ENCODE assay signal across 13 mouse cellular contexts in the genomic region with DNA sequence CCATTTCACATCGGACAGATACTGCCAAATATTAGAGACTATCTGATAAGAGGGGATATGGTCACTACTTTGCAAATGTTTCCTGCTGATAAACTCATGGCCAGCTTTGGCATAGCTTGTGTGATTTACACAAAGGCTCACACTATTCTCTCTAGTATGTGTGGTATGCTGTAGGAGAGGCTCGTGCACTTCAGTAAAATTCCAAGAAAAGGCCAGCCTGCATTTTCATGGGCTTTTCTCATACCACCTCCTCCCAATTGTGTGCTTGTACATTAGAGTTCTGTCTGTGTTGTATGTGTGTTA. TPM values are rescaled to one million over a fixed set of nuclear protein-coding genes. Genes with fewer than 3 reads are reported as not detected.
A peak's percentile ranks its signal among the peaks of the same experiment; 100 is the strongest.
DNase-seq lines count a peak whose midpoint lies in the region; ATAC-seq and TF ChIP-seq lines count a peak whose summit lies in the region.
"Had no signal": no experiment of that assay in that cellular context is flagged by ENCODE, and none has a peak within 500 bp of the region (broad histone marks: within the 10 kb centered on the region; RNA-seq: fewer than 3 reads in every experiment).

No protein-coding gene starts in this region.

- no peaks in the 10 kb centered on the region for H3K27me3 ChIP-seq in heart, embryonic 13.5 days (replicated peaks)
- H3K27me3 ChIP-seq in heart, embryonic 10.5 days (ENCODE audit: insufficient read depth, poor library complexity, severe bottlenecking) = no peaks in the 10 kb centered on the region
- H3K27me3 ChIP-seq in kidney, postnatal 0 days (ENCODE audit: insufficient read depth, low read length) = no peaks in the 10 kb centered on the region
- no peaks in the 10 kb centered on the region for H3K27me3 ChIP-seq in forebrain, embryonic 15.5 days
- H3K27me3 ChIP-seq: forebrain, embryonic 12.5 days had no signal

- no peak for DNase-seq in heart, embryonic 10.5 days (ENCODE audit: low spot score)
- DNase-seq in kidney, postnatal 0 days (ENCODE audit: low spot score) = peak; percentile 25
- DNase-seq in kidney, postnatal 14 days = no peak
- DNase-seq in Muller cell, postnatal 12 days (ENCODE audit: inconsistent ontology term) = peak; percentile 43
- DNase-seq: B cell, adult 2 months; cerebellum, adult 8-10 months; thymus, postnatal 36 days had no signal

- H3K9me3 ChIP-seq in heart, embryonic 13.5 days = no peaks in the 10 kb centered on the region
- no peaks in the 10 kb centered on the region for H3K9me3 ChIP-seq in heart, embryonic 10.5 days
- no peaks in the 10 kb centered on the region for H3K9me3 ChIP-seq in kidney, postnatal 0 days (replicated peaks; ENCODE audit: low read length)
- H3K9me3 ChIP-seq in forebrain, embryonic 15.5 days = no peaks in the 10 kb centered on the region
- H3K9me3 ChIP-seq: forebrain, embryonic 12.5 days; hindbrain, embryonic 10.5 days had no signal

- no peak overlapping the region for H3K4me3 ChIP-seq in heart, embryonic 13.5 days
- no peak overlapping the region for H3K4me3 ChIP-seq in heart, embryonic 10.5 days
- H3K4me3 ChIP-seq in kidney, postnatal 0 days (replicated peaks; ENCODE audit: low read depth, low read length) = no peak overlapping the region
- H3K4me3 ChIP-seq in forebrain, embryonic 15.5 days = no peak overlapping the region
- H3K4me3 ChIP-seq: forebrain, embryonic 12.5 days; hindbrain, embryonic 10.5 days had no signal

- no peaks in the 10 kb centered on the region for H3K36me3 ChIP-seq in heart, embryonic 13.5 days
- no peaks in the 10 kb centered on the region for H3K36me3 ChIP-seq in heart, embryonic 10.5 days
- H3K36me3 ChIP-seq in kidney, postnatal 0 days (ENCODE audit: insufficient read depth, low read length) = no peaks in the 10 kb centered on the region
- H3K36me3 ChIP-seq in forebrain, embryonic 15.5 days = no peaks in the 10 kb centered on the region
- H3K36me3 ChIP-seq: forebrain, embryonic 12.5 days; hindbrain, embryonic 10.5 days had no signal

- H3K27ac ChIP-seq in heart, embryonic 13.5 days (replicated peaks) = peak overlapping the region; percentile 16
- no peak overlapping the region for H3K27ac ChIP-seq in heart, embryonic 10.5 days
- H3K27ac ChIP-seq in kidney, postnatal 0 days = peak overlapping the region; percentile 44; the same call in 1 of the 2 replicates
- H3K27ac ChIP-seq in forebrain, embryonic 15.5 days (replicated peaks) = no peak overlapping the region
- H3K27ac ChIP-seq: forebrain, embryonic 12.5 days; hindbrain, embryonic 10.5 days had no signal

- no peak overlapping the region for H3K9ac ChIP-seq in heart, embryonic 13.5 days
- H3K9ac ChIP-seq in kidney, postnatal 0 days (ENCODE audit: low read depth, low read length) = no peak overlapping the region
- no peak overlapping the region for H3K9ac ChIP-seq in forebrain, embryonic 15.5 days (replicated peaks)
- H3K9ac ChIP-seq: forebrain, embryonic 12.5 days had no signal

- ATAC-seq in heart, embryonic 13.5 days (ENCODE audit: extremely low read depth, insufficient number of reproducible peaks, low FRiP score, low TSS enrichment) = no peak
- ATAC-seq in kidney, postnatal 0 days (replicated peaks; ENCODE audit: low FRiP score, low read depth) = no peak
- peak; percentile 5 for ATAC-seq in megakaryocyte progenitor cell, adult 5-6 weeks (replicated peaks; ENCODE audit: poor library complexity)
- no peak for ATAC-seq in forebrain, embryonic 15.5 days (replicated peaks)
- ATAC-seq: midbrain, embryonic 16.5 days had no signal

- no peak for TF ChIP-seq CTCF in kidney, postnatal 0 days (IDR thresholded peaks at IDR 0.05; ENCODE audit: low read depth)

- 25% methylated on average over 2 of the region's 2 CpGs for WGBS in heart, embryonic 13.5 days
- 29% methylated on average over 2 of the region's 2 CpGs for WGBS in heart, embryonic 10.5 days
- WGBS in kidney, postnatal 0 days = 33% methylated on average over 2 of the region's 2 CpGs
- 91% methylated on average over 2 of the region's 2 CpGs for WGBS in forebrain, embryonic 15.5 days

- peaks cover 36% of the 10 kb centered on the region for H3K4me1 ChIP-seq in heart, embryonic 13.5 days
- peaks cover 25% of the 10 kb centered on the region for H3K4me1 ChIP-seq in heart, embryonic 10.5 days
- H3K4me1 ChIP-seq in kidney, postnatal 0 days (replicated peaks; ENCODE audit: insufficient read depth, low read length) = 0 out of 2 replicates have a peak, but pooled peaks cover 8% of the 10 kb centered on the region
- H3K4me1 ChIP-seq in forebrain, embryonic 15.5 days = peaks cover 5% of the 10 kb centered on the region

- no peak overlapping the region for H3K4me2 ChIP-seq in heart, embryonic 13.5 days
- no peak overlapping the region for H3K4me2 ChIP-seq in kidney, postnatal 0 days (ENCODE audit: low read length)
- H3K4me2 ChIP-seq in forebrain, embryonic 15.5 days (replicated peaks) = no peak overlapping the region
- H3K4me2 ChIP-seq: forebrain, embryonic 12.5 days had no signal

RNA-seq across cellular contexts. Expression of a gene that starts 6.8 kb away (rescaled TPM):
- polyA plus RNA-seq in heart, embryonic 13.5 days (2015; fragmentation: Nextera tagmentation; extraction: Ambion mirVana) = 63.9 and 64.2 TPM in 2 replicates
- polyA plus RNA-seq in heart, embryonic 10.5 days (2016; fragmentation: Nextera tagmentation; extraction: Ambion mirVana) = 76.7 and 76.9 TPM in 2 replicates
- 131 and 134 TPM in 2 replicates for polyA plus RNA-seq in kidney, postnatal 0 days (2015; fragmentation: Nextera tagmentation; extraction: Ambion mirVana)
- total RNA-seq in megakaryocyte progenitor cell, adult 5-6 weeks (2015) = 199 and 210 TPM in 2 replicates
- total RNA-seq in megakaryocyte progenitor cell, adult 5-6 weeks (2017) = 128 and 138 TPM in 2 replicates
- 60.8 and 68.3 TPM in 2 replicates for polyA plus RNA-seq in forebrain, embryonic 15.5 days (2015; fragmentation: Nextera tagmentation; extraction: Ambion mirVana)

Comparison
In these comparisons a context has a peak if more than half of its experiments do, and no peak if none do; other contexts are left out.
1. H3K27ac ChIP-seq: peak in heart, embryonic 13.5 days (single experiment) and kidney, postnatal 0 days (single experiment); none in heart, embryonic 10.5 days (single experiment) and forebrain, embryonic 15.5 days (single experiment).
2. DNase-seq: peak in kidney, postnatal 0 days (single experiment) and Muller cell, postnatal 12 days (single experiment); none in heart, embryonic 10.5 days (single experiment) and kidney, postnatal 14 days (single experiment).